Mouse (Mus musculus) MEL (cell line): ENCODE measurements around the gene Tmed2.

Experiments used
- CHD1 ChIP-seq: IDR thresholded peaks from 2 replicates; pipeline ENCODE4 v1.6.1; 2012; ENCODE audit warnings: low read depth, mild to moderate bottlenecking, inconsistent platforms, low read length, improper control_type of control experiment
- E2F4 ChIP-seq: IDR thresholded peaks from 2 replicates; pipeline ENCODE4 v1.6.1; 2011; ENCODE audit warnings: low read depth, low read length, improper control_type of control experiment, borderline replicate concordance
- ETS1 ChIP-seq: IDR thresholded peaks from 2 replicates; pipeline ENCODE4 v1.6.1; 2012; ENCODE audit warnings: low read depth, mild to moderate bottlenecking, inconsistent platforms, low read length, improper control_type of control experiment, moderate library complexity
- HCFC1 ChIP-seq: IDR thresholded peaks from 2 replicates; pipeline ENCODE4 v1.6.1; 2012; ENCODE audit warnings: low read depth, mild to moderate bottlenecking, inconsistent platforms, low read length, improper control_type of control experiment, moderate library complexity
- SMC3 ChIP-seq: IDR thresholded peaks from 2 replicates; pipeline ENCODE4 v1.6.1; 2011; ENCODE audit warnings: low read depth, low read length, improper control_type of control experiment
- USF1 ChIP-seq: IDR thresholded peaks from 2 replicates; pipeline ENCODE4 v1.6.1; 2014; ENCODE audit warnings: low read depth, mild to moderate bottlenecking, inconsistent platforms, low read length, improper control_type of control experiment, moderate library complexity

DNA sequence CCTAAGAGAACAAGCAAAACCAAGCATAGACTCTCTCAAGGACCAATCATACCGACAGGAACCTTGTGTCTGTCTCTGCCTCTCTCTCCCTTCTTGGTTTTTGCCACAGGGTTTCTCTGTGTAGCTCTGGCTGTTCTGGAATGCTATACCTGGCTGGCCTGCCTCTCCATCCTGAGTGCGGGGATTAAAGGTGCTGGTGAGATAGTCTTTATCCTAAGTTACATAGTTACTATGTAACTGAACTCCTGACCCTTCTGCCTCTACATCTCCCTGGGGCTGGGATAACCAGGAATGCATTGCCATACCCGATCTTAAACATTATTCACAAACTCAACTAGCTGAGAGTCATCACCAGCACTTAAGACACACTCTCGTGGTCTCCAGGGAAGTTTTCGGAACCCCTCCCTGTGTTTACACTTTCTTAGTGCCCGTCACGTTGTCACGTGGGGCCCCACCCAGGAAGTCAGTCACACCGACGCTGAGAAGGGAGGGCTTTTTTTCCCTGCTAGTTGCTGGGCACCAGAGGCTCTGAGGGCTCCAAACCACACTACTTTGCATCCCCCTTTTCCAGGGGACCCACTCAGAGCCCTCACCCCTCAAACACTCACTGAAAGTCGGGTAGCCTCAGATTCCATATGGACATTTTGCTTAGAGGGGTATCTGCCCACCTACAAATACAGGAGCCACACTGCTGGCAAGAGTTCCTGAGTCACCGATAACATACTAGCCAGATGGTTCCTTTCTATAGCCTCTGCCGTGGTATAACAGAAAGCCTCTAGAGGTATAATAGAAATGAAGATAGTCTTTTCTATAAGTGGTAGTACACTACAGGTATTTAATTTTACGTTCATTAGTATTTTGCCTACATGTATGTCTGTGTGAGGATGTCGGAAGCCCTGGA, 43.6 kb upstream of the Tmed2 start:
- TF ChIP-seq SMC3 (no peak), CHD1 (no peak), E2F4 (no peak), USF1 (no peak), HCFC1 (no peak), ETS1 (no peak)
